Mouse (Mus musculus): ENCODE results near the gene Sertad4.

DNA sequence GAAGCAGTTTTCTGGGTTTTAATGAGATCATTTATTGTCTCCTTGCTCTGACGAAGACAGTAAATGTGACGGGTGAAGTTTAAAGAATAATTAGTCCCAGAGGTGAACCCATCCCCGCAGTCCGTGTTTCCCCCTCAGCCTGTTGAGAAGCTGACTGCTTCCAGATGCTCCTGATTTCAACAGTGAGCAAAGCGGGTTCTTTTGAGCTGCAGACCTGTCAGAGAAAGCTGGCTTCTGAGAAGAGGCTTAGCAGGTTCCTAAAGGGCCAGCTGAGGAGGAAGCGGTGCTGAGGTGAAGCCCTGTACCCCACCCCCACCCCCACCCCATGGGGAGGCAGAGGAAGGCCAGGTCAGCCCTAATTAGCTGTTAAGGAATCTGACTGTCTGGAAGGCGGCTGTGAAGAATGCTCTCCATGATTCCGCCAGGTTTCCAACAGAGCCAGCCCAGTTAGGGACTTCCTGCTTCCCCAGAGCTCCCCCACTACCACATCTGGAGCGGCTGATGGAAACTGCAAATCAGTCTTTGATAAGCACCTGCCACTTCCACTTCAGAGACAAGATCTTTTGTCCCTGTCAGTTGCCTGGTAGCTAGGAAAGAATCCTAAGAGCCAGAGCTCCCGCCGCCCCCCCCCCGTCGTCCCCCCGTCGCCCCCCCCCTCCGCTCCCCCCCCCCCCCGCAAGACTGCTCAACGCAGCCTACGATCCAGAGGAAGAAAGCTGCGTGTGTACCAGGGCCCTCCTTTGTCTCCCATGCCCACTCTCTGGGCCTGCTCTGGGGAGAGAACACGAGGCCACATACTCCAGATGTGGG is 59.1 kb downstream of the Sertad4 start:
- no peak for TF ChIP-seq CTCF (IDR thresholded peaks at IDR 0.05; ENCODE audit: insufficient read depth, low read depth, low read length)
- no peak for TF ChIP-seq POLR2A (IDR thresholded peaks at IDR 0.05; ENCODE audit: insufficient read depth, low read depth, low read length)

Data from olfactory bulb, adult 2 months (tissue).